In genomic region chr5:24319776-24320466, GRCm38 (mm10) we compare ENCODE assay signal across 8 mouse cellular contexts. TPM values are rescaled to one million over a fixed set of nuclear protein-coding genes. Genes with fewer than 3 reads are reported as not detected.
DNase-seq lines count a peak whose midpoint lies in the region; ATAC-seq and TF ChIP-seq lines count a peak whose summit lies in the region.

No protein-coding gene starts in this region.

- peak overlapping the region; percentile 31 for H3K4me2 ChIP-seq in lung, embryonic 14.5 days
- H3K4me2 ChIP-seq in stomach, postnatal 0 days (replicated peaks; ENCODE audit: low read depth): peak overlapping the region; percentile 27

- H3K9ac ChIP-seq in lung, embryonic 14.5 days: no peak overlapping the region
- no peak overlapping the region for H3K9ac ChIP-seq in stomach, postnatal 0 days (ENCODE audit: low read length)

- no peak for TF ChIP-seq EP300 in stomach, postnatal 0 days (optimal IDR thresholded peaks at IDR 0.05)

- H3K27me3 ChIP-seq in lung, embryonic 14.5 days (ENCODE audit: insufficient read depth, low read length): peaks cover 7% of the 10 kb centered on the region; the same call in 1 of the 2 replicates
- H3K27me3 ChIP-seq in limb, embryonic 10.5 days (ENCODE audit: low read depth, poor library complexity, severe bottlenecking): peaks cover 16% of the 10 kb centered on the region
- H3K27me3 ChIP-seq in stomach, postnatal 0 days (ENCODE audit: control insufficient read depth, insufficient read depth, low read length): no peaks in the 10 kb centered on the region

- intact Hi-C loops in gastrocnemius, adult 2 months (cut with DNase I): no loop called here

- WGBS in lung, embryonic 14.5 days: 17% methylated on average over 13 of the region's 13 CpGs
- 11% methylated on average over 13 of the region's 13 CpGs for WGBS in limb, embryonic 10.5 days
- 32% methylated on average over 13 of the region's 13 CpGs for WGBS in stomach, postnatal 0 days

- no peak for TF ChIP-seq CTCF in lung, embryonic 14.5 days (IDR thresholded peaks at IDR 0.05; ENCODE audit: low read depth)
- no peak for TF ChIP-seq CTCF in stomach, postnatal 0 days (IDR thresholded peaks at IDR 0.05; ENCODE audit: low read depth)
- no peak for TF ChIP-seq CTCF in gastrocnemius, adult 2 months (IDR thresholded peaks at IDR 0.05)

- peak; percentile 56 for DNase-seq in lung, embryonic 14.5 days
- no peak for DNase-seq in lung, postnatal 10 days
- DNase-seq in embryo, embryonic 11 days: peak; percentile 75
- DNase-seq in limb, embryonic 10.5 days (ENCODE audit: low spot score): peak; percentile 65
- DNase-seq in stomach, postnatal 0 days (ENCODE audit: low spot score): no peak
- DNase-seq in gastrocnemius, adult 2 months: no peak
- no peak for DNase-seq in left cerebral cortex, adult 18-20 months (ENCODE audit: low spot score in 2 of 2)
- no peak for DNase-seq in ovary, postnatal 36 days (ENCODE audit: low spot score)

- H3K27ac ChIP-seq in lung, embryonic 14.5 days (ENCODE audit: low read depth): peak overlapping the region; percentile 16; the same call in 1 of the 2 replicates
- peak overlapping the region; percentile 95 for H3K27ac ChIP-seq in limb, embryonic 10.5 days
- no peak overlapping the region for H3K27ac ChIP-seq in stomach, postnatal 0 days (replicated peaks)
- H3K27ac ChIP-seq in gastrocnemius, adult 2 months: no peak overlapping the region

- peaks cover 10% of the 10 kb centered on the region; the same call in 1 of the 2 replicates for H3K36me3 ChIP-seq in lung, embryonic 14.5 days (ENCODE audit: insufficient read depth)
- peaks cover 35% of the 10 kb centered on the region for H3K36me3 ChIP-seq in limb, embryonic 10.5 days
- H3K36me3 ChIP-seq in stomach, postnatal 0 days (ENCODE audit: control insufficient read depth, insufficient read depth, low read length): no peaks in the 10 kb centered on the region

- H3K9me3 ChIP-seq in lung, embryonic 14.5 days (ENCODE audit: low read depth, low read length): no peaks in the 10 kb centered on the region
- no peaks in the 10 kb centered on the region for H3K9me3 ChIP-seq in limb, embryonic 10.5 days (replicated peaks)
- no peaks in the 10 kb centered on the region for H3K9me3 ChIP-seq in stomach, postnatal 0 days (ENCODE audit: control insufficient read depth, low read length)

- peaks cover 11% of the 10 kb centered on the region; the same call in 1 of the 2 replicates for H3K4me1 ChIP-seq in lung, embryonic 14.5 days (ENCODE audit: insufficient read depth)
- peaks cover 38% of the 10 kb centered on the region for H3K4me1 ChIP-seq in limb, embryonic 10.5 days
- H3K4me1 ChIP-seq in stomach, postnatal 0 days (replicated peaks; ENCODE audit: control insufficient read depth, insufficient read depth): no peaks in the 10 kb centered on the region

- ATAC-seq in lung, embryonic 14.5 days (ENCODE audit: insufficient read depth): peak; percentile 49; the same call in 1 of the 2 replicates
- no peak for ATAC-seq in stomach, postnatal 0 days (ENCODE audit: low FRiP score, low TSS enrichment)

- H3K4me3 ChIP-seq in lung, embryonic 14.5 days (ENCODE audit: low read depth, low read length): no peak overlapping the region
- peak overlapping the region; percentile 36 for H3K4me3 ChIP-seq in limb, embryonic 10.5 days
- H3K4me3 ChIP-seq in stomach, postnatal 0 days (ENCODE audit: low read depth, low read length): no peak overlapping the region
- no peak overlapping the region for H3K4me3 ChIP-seq in gastrocnemius, adult 2 months

RNA-seq across cellular contexts. Expression of gene Kcnh2, which starts 31.5 kb away (rescaled TPM):
- polyA plus RNA-seq in lung, embryonic 14.5 days (2014; fragmentation: Nextera tagmentation; extraction: Ambion mirVana): 3.9 and 5.5 TPM in 2 replicates
- polyA plus RNA-seq in limb, embryonic 10.5 days (2016; fragmentation: Nextera tagmentation; extraction: Ambion mirVana): 15.0 and 19.3 TPM in 2 replicates
- 3.7 and 3.8 TPM in 2 replicates for polyA plus RNA-seq in stomach, postnatal 0 days (2015; fragmentation: Nextera tagmentation; extraction: Ambion mirVana)
- total RNA-seq in gastrocnemius, adult 2 months (2021): 1 to 10 TPM; 1.4 to 2.2 TPM
- total RNA-seq in left cerebral cortex, adult 18-20 months (2021): 10 to 100 TPM; 29.6 to 36.2 TPM

RNA-seq across cellular contexts. Expression of gene Nos3, which starts 44.7 kb away (rescaled TPM):
- polyA plus RNA-seq in lung, embryonic 14.5 days (2014; fragmentation: Nextera tagmentation; extraction: Ambion mirVana): 13.8 and 15.7 TPM in 2 replicates
- polyA plus RNA-seq in limb, embryonic 10.5 days (2016; fragmentation: Nextera tagmentation; extraction: Ambion mirVana): 8.4 and 8.9 TPM in 2 replicates
- polyA plus RNA-seq in stomach, postnatal 0 days (2015; fragmentation: Nextera tagmentation; extraction: Ambion mirVana): 3.1 and 3.2 TPM in 2 replicates
- 1 to 10 TPM; 5.0 to 7.1 TPM for total RNA-seq in gastrocnemius, adult 2 months (2021)
- total RNA-seq in left cerebral cortex, adult 18-20 months (2021): 10 to 100 TPM in 1 of 2 experiments, 1 to 10 TPM in 1; 8.0 to 10.7 TPM

Comparison
In these comparisons a context has a peak if more than half of its experiments do, and no peak if none do; other contexts are left out.
1. DNase-seq: peak in lung, embryonic 14.5 days (single experiment), embryo, embryonic 11 days (single experiment) and limb, embryonic 10.5 days (single experiment); none in lung, postnatal 10 days (single experiment), stomach, postnatal 0 days (single experiment), gastrocnemius, adult 2 months (single experiment), left cerebral cortex, adult 18-20 months (0 of 2) and ovary, postnatal 36 days (single experiment).
2. H3K27ac ChIP-seq: peak in lung, embryonic 14.5 days (single experiment) and limb, embryonic 10.5 days (single experiment); none in stomach, postnatal 0 days (single experiment) and gastrocnemius, adult 2 months (single experiment).